Mouse (Mus musculus): ENCODE measurements around the gene Pax2.
"Not testable (repeated sequence)": the region's sequence is repeated elsewhere in the genome, so short reads cannot be mapped to it uniquely, and the experiment has no call there.

Gene Pax2

DNA sequence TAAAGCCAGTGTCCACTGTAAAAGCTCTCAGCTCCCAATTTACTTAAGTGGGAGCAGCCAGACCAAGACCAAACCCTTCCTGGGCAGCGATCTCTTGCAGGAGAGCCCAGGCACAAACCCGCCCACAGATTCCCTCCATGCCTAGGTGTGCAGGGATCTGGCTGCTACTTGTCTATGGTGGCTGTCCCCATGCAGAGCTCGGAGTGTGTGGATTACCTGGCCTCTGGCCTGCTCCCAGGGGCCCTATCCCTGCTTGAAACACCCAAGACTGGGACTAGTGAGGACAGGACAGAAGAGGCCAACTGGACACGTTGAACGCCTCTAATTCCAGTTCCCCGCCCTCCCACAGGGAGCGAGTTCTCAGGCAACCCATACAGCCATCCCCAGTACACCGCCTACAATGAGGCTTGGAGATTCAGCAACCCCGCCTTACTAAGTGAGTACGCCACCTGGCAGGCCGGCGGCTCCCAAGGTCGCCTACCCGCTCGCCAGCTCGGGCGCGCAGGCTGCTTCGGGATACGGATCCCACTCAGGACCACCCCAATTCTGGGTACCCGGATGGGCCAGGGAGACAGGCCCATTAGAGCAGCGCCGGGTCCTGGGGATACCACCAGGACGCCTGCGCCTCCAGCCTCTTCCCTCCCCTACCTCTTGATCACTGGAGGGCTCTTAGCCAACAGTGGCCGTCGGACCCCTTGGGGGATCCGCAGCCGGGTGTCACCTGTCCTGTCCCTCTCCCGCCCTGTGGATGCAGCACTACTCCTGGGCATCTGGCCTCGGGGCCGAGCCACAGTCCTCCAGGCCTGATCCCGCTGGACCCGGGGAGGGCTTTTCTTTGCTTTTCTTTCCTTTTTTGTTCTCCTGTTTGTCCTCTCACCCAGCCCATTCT lies 79.4 kb downstream of the Pax2 start:
- no peak for DNase-seq (ENCODE audit: low spot score in 2 of 2)

DNA sequence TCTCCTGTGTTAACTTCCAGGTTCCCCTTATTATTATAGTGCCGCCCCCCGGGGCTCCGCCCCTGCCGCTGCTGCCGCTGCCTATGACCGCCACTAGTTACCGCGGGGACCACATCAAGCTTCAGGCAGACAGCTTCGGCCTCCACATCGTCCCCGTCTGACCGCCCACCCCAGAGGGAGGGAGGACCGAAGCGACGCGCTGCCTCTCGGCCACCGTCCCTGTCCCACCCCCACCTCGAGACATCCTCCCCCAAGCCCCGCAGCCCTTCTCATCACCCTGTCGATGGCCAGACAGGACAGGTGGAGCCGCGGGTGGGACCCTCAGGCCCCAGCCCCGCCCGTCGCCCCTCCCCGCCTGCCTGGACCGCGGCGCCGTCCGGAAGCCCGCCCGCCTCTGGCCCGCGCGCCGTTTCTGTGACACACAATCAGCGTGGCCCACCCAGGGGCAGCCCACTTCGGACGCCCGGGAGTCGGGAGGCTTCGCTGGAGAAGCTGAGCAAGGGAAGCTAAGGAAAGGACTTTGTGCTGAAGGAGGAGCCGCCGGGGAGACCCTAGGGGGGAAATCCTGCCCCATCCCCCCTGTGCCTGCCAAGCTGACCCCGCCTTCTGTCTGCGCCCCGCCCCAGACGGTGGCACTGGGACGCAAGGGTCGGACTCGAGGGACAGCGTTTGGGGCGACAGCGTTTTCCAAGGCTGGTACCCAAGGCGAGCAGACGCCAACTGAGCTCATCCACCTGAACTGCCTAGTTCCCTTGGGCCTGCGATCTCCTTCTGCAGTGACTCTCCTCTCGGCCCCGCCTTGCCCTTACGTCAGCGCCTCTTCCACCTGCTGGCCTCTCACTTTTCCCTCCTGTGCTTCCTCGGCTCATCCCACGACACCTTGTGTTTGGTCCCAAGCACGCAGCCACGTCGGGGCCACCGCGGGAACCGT lies 80.4 kb downstream of the Pax2 start:
- DNase-seq (ENCODE audit: low spot score in 2 of 2) = no peak

DNA sequence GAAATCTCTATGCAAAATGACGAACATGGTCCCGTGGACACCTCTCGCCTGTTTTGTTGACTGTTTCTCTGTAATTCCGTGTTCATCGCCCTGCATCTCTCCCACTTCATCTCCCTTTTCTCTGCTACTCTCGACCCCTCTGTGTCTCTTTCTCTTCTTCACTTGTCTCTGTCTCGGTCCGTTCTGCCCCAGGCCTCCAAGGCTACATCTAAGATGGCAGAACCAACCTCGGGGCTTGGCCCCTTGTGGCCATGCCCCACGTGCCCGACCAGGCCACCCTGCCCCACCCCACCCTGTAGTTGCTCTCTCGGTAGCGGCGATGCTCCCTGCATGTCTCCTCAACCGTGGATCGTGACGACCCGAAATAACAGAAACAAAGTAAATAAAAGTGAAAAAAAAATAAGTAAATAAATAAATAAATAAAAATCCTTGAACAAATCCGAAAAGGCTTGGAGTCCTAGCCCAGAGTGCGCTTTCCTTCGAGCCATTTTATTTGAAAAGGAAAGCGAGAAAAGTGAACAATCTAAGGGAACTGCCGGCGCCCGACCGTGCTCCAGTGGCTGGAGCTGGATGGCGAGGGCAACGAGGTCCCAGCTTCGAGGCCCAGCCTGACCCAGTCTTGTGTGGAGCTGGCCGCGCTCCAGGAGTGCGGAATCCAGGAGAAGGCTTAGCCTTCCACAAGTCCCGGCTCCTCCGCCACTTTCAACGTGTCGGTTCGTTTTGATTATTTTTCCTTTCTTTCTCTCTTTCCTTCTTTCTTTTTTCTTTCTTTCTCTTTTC lies 81.8 kb downstream of the Pax2 start:
- no peak for DNase-seq (ENCODE audit: low spot score in 2 of 2)

DNA sequence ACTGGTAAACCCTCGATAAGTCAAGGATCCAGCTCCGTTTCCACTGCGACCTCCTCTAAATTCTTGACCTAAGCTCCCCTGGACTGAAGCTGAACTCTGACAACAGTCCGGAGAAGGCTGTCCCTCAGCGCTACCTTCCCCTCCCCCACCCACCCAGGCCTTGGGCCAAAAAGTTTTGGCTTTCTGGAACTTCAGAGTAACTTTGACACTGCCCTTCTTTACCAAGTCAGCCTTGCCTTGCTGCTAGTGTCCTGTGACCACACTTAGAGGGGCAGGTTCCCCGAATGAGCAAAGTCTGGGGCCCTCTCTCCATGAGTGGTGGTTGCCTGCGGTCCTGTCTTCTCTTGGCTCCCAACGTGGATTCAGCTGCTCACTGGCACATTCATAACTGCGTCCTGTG lies 82.5 kb downstream of the Pax2 start:
- DNase-seq (ENCODE audit: low spot score in 2 of 2) = no peak

DNA sequence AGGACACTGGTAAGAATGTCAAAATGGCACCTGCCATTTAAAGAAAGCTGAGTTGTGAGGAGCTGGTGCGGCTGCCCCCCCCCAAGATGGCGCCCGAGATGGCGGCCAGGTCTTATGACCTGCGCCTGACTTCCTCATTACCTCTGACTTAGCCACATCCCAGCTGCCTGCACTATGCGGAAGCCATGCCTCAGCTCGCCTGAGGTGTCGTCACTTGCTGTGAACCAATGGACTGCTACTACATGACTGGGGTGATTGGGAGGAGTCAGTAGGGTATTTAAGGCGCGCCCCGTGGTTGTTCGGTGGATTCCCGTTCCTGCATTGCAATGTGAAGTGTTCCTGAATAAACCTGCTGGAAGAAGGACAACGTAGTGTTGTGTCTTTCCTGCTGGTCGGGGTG lies 86.8 kb downstream of the Pax2 start:
- not testable (repeated sequence) for DNase-seq (ENCODE audit: low spot score in 2 of 2)

DNA sequence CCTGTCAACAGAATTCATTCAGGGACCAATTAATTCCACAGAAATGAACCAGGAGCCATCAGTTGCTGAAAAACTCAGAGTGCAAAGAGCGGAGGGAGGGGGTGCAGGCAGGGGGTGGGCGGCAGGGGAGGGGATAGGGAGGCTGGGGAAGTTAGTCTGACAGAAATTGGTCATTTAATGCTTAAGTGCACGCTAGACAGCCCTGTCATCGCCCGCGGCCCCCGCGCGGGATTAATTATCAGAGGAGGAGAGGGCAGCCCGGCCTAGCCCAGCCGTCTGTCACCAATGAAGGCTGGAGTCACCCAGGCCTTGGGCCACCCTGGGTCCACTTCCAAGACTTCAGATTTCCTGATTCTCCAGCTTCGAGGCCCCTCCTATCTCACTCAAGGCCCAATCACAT lies 93.6 kb downstream of the Pax2 start:
- DNase-seq (ENCODE audit: low spot score in 2 of 2) = no peak

DNA sequence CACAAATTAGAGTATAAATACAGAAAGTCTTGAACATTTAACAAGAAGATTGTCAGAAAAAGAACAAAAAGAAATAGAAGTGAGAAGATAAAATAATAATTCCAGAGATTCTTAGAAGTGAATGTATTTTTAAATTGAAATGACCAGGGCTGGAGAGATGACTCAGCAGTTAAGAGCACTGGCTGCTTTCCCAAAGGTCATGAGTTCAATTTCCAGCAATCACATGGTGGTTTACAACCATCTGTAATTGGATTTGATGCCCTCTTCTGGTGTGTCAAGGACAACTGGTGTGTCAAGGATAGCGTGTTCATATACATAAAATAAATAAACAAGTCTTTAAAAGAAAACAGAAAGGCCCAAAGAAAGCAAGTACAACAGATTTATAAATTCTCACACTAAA lies 102.8 kb downstream of the Pax2 start:
- DNase-seq (ENCODE audit: low spot score in 2 of 2) = no peak

DNA sequence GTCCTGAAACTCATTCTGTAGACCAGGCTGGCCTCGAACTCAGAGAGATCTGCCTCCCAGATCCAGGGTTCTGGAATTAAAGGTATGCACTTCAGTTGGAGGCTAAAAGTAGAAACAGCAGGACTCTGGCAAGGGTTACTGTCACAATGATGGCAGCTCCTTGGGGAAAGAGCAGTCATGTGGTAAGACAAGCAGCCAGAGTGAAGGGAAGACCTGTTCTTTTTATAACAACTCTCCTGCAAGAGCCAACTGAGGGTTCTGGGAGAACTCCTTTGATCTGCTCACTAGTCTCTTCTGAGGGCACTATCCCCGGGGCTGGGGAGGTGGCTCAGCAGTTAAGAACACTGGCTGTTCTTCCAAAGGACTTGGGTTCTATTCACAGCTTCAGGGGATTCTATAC lies 112.9 kb downstream of the Pax2 start:
- DNase-seq (ENCODE audit: low spot score in 2 of 2) = no peak

DNA sequence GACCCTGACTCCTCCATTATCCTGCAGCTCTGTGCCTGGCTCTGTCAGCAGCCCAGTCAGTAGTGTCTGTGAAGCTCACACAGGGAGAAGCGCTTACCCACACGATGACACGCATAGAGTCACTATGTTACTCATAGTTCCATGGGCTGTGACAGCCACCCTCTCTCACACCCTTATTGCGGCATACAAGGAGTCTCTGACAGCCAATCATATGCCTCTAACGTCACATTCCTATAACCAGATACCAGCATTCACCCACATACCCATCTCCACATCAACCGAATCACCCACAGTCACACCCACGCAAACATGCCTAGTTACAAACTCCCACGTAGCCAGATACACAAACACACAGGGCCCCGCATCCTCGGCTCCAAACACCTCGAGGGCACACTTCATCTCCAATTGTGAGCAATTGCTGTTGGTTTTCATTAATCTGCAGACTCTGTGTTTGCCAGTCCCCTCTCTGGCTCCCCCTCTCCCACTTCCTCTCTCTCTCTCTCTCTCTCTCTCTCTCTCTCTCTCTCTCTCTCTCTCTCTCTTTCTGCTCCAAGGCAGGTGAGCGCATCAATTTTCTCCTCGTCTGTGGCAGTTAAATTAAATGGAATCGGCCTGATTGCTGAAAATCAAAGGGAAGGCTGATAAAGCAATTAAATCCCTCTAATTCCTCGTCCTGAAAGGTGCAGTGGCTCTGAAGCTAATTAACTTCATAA lies 118.5 kb downstream of the Pax2 start:
- no peak for DNase-seq (ENCODE audit: low spot score in 2 of 2)

DNA sequence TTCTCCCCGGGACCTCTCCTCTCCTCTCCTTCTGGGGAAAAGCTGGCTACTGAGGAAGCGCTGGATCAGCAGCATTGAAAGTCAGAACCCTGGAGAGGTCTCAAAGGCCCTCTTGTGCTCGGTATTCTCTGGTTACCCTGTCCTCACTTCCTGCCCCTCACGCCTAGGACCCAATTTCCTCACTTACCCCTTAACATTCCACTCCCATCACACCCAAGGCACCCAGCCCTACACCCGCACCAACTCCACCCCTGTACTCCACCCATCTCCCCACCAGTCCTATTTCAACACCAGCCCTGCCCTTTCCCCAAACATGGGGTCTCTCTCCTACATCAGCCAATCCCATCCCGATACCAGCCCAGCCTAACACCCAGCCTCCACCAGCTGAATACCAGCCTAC lies 119.1 kb downstream of the Pax2 start:
- no peak for DNase-seq (ENCODE audit: low spot score in 2 of 2)

DNA sequence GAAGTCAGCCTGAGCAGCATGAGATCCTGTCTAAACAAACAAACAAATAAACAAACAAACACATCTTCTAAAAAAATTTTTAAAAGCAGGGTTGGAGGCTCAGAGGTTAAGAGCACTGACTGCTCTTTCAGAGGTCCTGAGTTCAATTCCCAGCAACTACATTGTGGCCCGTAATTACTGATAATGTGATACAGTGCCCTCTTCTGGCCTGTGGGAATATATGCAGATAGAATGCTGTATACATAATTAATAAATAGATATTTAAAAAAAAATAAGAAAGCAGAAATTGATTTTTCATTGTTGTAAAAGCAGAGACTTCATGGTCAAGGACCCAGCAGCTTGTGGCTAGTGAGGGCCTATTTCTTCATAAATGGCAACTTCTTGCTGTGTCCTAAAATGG lies 119.9 kb downstream of the Pax2 start:
- DNase-seq (ENCODE audit: low spot score in 2 of 2) = no peak

DNA sequence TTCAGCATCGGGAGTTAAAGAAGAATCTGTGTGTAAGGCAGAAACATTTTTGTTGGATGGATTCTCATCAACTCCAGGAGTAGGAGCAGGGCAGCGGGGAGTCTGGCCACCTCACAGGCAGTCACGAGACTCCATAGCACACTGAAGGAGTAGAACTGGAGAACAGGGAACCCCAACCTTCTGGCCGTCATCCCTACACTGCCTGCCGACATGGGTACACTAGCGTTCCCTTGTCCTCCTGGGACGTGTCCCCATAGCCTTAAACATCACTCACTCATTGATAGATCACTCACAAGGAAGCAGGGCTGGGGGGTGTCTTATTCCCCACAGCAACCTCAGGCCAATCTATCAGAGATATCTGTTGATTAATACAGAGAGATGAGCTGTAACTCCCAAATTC lies 120.7 kb downstream of the Pax2 start:
- DNase-seq (ENCODE audit: low spot score in 2 of 2) = no peak

DNA sequence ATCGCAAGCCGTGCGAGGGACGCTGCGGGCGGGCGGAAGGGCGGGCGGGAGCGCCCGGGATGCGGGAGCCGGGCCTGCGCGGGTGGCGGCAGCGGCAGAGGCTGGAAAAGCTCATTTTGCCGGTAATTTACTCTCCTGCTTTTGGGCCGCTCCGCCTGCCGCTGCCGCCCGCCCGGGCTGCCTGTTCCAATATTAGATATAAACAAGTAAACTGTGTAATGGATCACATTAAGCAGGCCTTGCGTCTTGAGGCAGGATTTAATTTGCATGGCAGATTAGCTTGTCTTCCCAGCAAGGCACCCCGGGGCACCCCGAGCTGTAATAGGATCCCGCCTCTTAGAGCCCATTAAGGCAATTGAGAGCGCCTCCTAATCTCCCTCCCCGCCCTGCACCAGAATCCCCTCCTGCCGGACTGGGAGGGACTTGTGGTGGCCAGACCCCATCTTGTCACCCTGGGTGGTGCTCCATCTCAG lies 126.7 kb downstream of the Pax2 start:
- no peak for DNase-seq (ENCODE audit: low spot score in 2 of 2)

DNA sequence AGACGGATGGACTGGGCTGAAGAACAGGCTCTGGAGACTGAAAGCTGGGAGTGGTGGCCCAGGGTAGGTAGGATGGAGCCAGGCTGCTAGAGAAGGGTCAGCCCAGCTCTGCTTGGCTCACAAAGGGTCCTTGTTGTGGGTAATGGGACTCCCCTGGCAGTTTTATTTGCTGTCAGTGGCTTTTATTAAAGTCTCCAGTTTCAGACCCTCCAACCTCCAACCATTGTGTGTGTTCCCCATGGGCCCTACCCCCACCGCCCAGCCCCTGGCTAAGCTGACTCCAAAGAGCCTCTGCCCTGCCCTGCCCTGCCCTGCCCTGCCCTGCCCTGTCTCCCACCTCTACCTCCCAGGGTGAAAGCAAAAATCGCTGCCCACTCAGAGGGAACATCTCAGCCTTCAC lies 128.5 kb downstream of the Pax2 start:
- no peak for DNase-seq (ENCODE audit: low spot score in 2 of 2)

DNA sequence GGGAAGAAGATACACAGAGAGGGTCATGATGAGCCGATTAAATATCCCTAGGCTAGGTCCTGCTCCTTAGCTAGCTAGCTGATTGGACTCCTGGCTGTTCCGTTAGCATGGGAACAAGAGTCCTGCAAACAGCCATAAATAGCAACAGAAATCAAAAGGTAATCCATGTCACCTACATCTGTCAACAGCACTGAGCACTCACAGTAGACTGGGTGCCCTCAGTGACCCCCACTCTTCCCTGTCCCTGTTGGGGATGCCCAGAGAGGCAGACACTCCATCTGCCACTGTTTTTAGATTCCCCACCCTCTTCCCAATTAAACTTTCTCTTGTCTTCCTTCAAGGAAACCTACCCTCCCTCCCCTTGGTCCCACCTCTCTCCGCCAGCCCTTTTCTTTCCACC lies 130.6 kb downstream of the Pax2 start:
- no peak for DNase-seq (ENCODE audit: low spot score in 2 of 2)

Data from frontal cortex, postnatal 25 days (tissue).